Mouse (Mus musculus): ENCODE measurements around the gene Osbpl6. TPM values are rescaled to one million over a fixed set of nuclear protein-coding genes. Genes with fewer than 3 reads are reported as not detected.
"Not testable (repeated sequence)": the region's sequence is repeated elsewhere in the genome, so short reads cannot be mapped to it uniquely, and the experiment has no call there.

Osbpl6 gene
- total RNA-seq, 2 experiments from 2014 or later = 53.1 to 57.8 TPM

- no peak for DNase-seq (ENCODE audit: low spot score in 2 of 2)
Observed at GRCm38 (mm10) chr2:76549316-76549715, 143.0 kb downstream of the Osbpl6 start.

GRCm38 (mm10) chr2:76555852-76556558 is 149.7 kb downstream of the Osbpl6 start:
- no peak for DNase-seq (ENCODE audit: low spot score in 2 of 2)

DNA sequence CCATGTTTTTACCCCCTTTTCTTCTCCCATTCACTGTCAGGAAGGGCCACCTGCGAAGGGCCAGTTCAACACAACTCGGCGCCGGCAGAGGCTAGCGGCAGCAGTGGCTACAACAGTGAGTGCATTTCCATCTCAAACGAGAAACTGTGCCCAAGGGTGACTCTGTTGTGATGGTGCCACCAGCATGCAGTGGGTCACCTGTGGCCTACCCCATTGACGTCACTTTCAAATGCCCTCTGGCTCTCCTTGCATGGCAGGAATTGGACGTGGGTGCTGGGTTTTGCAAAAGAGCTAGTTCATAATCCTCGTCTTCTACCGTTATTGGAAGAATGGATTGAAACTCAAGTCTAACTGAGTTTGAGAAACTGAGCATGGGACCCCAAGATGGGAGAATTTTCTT is 153.8 kb downstream of the Osbpl6 start:
- no peak for DNase-seq (ENCODE audit: low spot score in 2 of 2)

DNA sequence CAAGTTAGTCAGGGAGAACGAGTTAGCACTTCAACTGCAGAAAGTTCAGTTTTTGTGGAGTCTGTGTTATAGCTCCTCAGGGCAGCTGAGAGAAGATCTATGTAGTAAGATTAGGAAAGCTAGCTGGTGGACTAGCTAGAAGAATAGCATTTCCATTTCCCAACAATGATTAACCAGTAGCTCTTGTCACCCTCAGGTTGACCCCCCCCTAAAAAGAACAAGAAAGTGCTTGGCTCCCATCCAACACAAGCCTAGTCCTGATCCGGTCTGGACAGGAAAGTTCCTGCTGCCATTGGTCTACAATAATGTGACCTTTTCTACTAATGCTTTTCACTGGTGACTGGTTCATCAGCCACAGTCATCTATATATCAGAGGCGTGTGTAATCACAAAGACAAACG is 157.6 kb downstream of the Osbpl6 start:
- DNase-seq (ENCODE audit: low spot score in 2 of 2) = no peak

- DNase-seq (ENCODE audit: low spot score in 2 of 2) = no peak
Observed at GRCm38 (mm10) chr2:76566933-76567551, 160.7 kb downstream of the Osbpl6 start.

DNA sequence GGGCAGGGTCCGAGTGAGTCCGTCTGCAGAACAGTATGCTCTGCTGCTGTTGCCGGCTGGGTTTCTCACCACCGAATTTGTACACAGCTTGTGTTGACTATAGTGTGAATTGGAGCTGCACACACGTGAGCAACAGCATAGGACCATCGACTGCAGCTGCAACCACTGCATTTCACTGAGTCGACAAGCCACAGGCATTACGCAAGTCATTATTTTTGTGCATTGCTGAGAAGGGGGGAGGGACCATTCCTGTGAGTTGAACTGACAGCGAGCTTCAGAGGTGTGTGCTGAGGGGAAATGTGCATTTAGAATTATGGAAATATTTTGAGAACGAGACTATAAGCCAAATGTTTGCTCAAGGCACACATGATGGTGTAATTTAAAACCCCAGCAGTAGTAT is 165.2 kb downstream of the Osbpl6 start:
- DNase-seq (ENCODE audit: low spot score in 2 of 2) = no peak

DNA sequence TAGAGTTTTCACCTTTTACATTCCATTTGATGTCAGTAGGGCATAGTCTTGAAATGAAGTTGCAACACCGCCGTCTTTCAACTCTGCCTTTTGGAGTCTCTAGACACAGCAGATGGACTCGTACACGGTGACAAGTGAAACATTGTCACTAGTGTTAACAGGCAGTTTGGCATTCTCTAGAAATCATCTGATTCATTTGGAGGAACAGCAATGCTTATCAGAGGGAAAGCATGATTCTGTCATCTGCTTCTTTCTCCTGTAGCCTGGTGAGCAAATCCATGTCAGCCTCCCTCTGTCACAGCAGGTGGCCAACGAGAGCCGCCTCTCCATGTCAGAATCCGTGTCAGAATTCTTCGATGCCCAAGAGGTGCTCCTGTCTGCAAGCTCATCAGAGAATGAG is 172.6 kb downstream of the Osbpl6 start:
- DNase-seq (ENCODE audit: low spot score in 2 of 2) = peak in 1 of 2 experiments; percentile 30

DNA sequence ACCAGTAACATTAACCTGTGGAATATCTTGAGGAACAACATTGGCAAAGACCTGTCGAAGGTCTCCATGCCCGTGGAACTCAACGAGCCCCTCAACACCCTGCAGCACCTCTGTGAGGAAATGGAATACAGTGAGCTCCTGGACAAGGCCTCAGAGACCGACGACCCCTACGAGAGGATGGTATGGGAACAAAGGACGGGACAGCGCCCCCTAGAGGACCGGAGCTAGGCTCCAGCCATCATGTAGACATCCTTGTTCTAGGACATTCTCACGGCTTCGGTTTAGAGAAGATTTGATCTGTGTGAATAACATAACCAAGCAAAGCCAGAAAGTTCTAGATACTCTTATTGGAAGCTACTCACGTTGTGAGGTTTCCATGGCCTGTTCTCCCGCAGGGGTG is 178.8 kb downstream of the Osbpl6 start:
- no peak for DNase-seq (ENCODE audit: low spot score in 2 of 2)

- DNase-seq (ENCODE audit: low spot score in 2 of 2) = no peak
Observed at GRCm38 (mm10) chr2:76586906-76587305, 180.6 kb downstream of the Osbpl6 start.

- no peak for DNase-seq (ENCODE audit: low spot score in 2 of 2)
Observed at GRCm38 (mm10) chr2:76590221-76590620, 183.9 kb downstream of the Osbpl6 start.

DNA sequence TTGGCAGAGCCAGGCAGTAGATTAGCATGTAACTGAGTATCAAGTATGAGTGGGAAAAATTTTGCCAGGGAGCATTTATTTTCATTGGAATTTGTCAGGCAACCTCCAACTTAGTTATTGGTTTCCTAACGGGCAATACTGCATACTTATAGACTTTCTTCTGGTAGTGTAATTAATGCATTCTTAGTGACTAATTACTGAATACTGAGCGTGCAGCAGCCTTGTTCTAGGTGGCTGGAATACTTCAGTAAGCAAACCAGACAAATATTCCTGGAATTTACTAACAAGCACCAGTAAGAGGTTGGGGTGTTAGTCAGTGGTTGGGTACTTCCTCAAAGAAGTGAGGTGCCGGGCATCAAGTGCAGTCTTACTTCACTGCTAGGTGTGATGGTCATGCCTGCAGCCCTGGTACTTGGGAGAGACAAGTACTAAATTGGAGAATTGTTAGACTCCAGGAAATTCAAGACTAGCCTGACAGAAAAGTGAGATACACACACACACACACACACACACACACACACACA is 186.2 kb downstream of the Osbpl6 start:
- DNase-seq (ENCODE audit: low spot score in 2 of 2) = no peak

- no peak for DNase-seq (ENCODE audit: low spot score in 2 of 2)
Observed at GRCm38 (mm10) chr2:76597521-76597920, 191.2 kb downstream of the Osbpl6 start.

GRCm38 (mm10) chr2:76599214-76599613 is 192.9 kb downstream of the Osbpl6 start:
- DNase-seq (ENCODE audit: low spot score in 2 of 2) = peak in 1 of 2 experiments; percentile 43

DNA sequence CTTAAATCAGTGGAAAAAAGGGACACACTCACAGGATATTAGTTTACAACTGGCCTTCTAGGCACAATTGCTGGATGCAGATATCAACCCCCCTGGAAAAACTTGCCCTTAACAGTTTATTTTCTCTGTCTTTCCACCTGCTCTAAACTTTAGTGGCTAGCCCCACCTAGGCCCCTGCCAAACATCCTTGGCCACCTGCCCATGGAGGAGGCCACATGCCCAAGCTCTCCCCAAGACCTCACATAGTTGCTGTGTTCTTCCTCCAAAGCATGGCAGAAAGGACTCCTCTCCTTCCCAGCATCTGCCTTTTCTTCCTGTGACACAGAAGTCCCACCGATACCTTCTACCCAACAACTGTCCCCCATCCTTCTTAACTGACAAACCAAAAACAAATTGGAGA is 195.9 kb downstream of the Osbpl6 start:
- no peak for DNase-seq (ENCODE audit: low spot score in 2 of 2)

DNA sequence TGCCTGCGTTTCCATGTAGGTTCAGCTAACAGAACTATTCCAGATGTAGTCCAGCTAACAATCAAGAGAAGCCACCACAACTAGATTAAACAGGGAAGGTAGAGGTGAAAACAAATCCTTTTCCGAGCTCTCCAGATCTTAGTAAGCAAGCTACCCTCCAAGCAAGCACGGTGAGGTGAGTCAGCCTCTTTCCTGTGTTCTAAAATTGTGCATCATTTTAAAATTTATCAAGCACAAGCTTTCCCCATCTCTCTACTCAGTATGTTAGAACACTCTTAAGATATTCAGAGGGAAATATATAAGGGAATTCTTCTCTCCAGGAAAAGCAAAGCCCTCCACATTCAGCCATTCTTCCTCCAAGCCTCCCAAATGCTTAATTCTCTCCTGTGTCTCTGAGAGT is 200.4 kb downstream of the Osbpl6 start:
- DNase-seq (ENCODE audit: low spot score in 2 of 2) = no peak

DNA sequence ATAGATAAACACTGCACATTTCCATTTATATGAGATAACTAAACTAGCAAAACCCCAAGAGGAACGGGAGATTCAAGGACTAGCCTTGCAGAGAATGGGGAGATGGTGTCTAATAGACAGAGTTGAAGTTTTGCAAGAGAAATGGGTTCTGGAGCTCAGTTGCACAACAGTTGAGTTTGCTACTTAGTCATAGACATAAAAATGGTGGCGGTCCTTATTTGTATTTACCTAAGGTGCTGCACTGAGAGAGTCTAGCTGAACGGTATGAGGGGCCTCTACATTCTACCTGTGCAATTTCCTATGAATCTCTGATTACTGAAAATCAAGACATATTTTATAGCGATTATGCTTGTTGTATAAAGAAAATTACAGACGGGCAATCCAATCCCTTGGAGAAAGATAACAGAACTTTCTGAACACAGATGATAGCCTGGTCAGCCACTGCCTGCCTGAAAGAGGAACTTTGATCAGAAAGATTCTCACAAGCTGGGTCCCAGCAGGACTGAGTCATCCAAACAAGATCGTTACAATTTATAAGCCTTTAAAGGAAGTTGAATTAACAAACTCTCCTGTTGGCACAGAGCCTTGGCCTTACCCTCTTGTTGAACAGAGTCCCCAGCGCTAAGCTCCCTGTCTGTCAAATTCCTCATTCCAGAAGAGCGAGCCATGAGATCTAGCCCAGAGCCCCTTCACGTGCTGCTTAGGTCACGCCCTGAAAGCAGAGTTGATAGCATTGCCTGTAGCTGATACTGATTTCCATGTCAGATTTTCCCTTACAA is 204.2 kb downstream of the Osbpl6 start:
- DNase-seq (ENCODE audit: low spot score in 2 of 2) = no peak

GRCm38 (mm10) chr2:76611996-76612395 is 205.7 kb downstream of the Osbpl6 start:
- DNase-seq (ENCODE audit: low spot score in 2 of 2) = no peak

GRCm38 (mm10) chr2:76618078-76618477 is 211.8 kb downstream of the Osbpl6 start:
- peak; percentile 52 to 54 for DNase-seq (ENCODE audit: low spot score in 2 of 2)

GRCm38 (mm10) chr2:76620188-76620587 is 213.9 kb downstream of the Osbpl6 start:
- no peak for DNase-seq (ENCODE audit: low spot score in 2 of 2)

DNA sequence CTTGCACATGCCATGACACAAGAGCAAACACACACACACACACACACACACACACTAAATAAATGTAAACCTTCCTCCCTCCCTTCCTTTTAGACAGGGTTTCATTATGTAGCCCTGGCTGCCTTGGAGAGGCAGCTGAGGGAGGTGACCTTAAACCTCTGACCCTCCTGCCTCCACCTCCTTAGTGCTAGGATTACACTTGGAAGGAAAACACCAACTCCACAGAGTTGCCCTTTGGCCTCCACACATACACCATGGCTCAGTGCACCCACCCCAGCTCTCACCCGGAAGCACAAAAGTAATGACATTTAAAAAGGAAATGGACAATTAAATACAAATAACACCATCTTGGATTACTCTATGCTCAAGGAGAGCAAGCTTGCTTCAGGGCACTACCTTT is 215.4 kb downstream of the Osbpl6 start:
- no peak for DNase-seq (ENCODE audit: low spot score in 2 of 2)

DNA sequence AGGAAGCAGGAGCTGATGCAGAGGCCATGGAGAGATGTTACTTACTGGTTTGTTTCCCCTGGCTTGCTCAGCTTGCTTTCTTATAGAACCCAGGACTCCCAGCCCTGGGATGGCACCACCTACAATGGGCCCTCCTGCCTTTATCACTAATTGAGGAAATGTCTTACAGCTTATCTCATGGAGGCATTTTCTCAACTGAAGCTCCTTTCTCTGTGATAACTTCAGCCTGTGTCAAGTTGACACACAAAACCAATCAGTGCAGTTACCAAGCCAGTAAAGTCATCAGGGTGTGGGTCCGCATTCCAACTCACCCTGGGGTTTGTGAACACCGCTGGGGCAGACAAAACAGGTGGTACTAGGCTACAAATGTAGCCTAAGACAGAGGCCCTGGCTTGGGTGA is 216.0 kb downstream of the Osbpl6 start:
- not testable (repeated sequence) for DNase-seq (ENCODE audit: low spot score in 2 of 2)

- DNase-seq (ENCODE audit: low spot score in 2 of 2) = no peak
Observed at GRCm38 (mm10) chr2:76630293-76630692, 224.0 kb downstream of the Osbpl6 start.
